Mouse (Mus musculus): ENCODE results near the gene D130043K22Rik.
A peak's percentile ranks its signal among the peaks of the same experiment; 100 is the strongest.

Gene D130043K22Rik

DNA sequence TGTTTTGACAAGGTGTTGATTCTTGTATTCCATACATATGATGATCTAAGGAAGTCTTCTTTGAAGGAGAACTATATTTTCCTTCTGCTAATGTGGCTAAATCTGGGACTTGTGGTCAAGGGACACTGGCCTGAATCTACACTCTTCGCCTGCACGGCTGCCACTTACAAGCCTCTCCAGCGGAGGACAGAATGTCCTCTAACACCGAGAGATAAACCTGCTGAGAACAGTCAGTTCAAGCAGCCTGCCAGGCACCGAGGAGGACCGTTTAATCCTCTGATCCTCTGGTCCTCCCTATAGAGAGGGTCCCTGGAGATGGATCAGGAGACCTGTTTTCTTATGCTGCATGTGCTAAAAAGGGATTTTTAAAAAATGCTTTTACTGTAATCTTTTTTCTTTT, 58.5 kb downstream of the D130043K22Rik start:
- no peak for DNase-seq

DNA sequence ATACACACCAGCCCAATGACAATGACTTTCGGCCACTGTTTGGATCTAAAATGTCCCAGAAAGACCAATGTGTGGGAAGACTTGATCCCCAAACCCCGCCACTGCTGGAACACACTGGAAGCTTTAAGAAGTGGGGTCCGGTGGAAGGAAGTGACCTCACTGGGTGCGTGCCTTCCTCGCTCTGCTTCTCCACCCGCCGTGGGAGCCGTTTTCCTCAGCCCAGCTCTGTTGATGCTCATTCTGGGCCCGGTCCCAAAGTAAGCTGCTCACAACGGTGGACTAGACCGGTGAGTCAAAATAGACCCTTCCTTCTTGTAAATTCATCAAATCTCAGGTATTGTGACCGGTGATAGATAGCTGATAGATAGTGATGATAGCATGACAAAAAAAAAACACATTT, 60.5 kb downstream of the D130043K22Rik start:
- no peak for DNase-seq

DNA sequence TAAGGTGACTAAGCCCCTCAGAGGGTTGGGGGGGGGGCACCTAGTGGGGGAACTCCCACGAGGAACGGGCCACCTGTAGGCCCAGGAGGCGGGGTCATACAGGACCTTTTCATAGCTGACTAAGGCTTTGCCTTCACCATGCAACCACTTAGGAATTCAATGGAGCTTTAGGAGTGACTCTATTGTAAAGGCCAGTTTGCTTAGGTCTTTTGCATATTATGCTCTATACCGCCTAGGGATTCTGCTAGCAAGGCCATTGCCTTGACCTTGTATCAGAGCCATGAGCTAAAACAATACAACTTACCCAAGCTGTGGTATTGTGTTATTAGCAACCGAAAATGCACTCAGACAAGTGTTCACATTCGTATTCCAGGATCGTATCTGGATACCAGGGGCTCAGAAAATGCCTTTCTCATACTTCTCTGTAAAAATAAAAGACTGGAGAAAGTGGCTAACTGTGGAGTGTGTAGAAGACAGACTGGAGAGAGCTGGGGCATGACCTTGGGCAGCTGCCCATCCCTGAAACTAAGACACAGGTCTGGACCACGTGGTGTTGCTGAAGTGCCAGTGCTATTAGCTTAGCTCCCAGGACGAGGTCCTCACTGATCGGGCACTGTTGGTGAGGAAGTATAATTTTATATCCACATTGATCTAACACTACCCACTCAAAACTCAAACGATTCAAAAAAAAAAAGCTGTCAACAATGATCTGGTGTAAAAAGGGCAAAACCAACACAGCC, 62.1 kb downstream of the D130043K22Rik start:
- DNase-seq: no peak

DNA sequence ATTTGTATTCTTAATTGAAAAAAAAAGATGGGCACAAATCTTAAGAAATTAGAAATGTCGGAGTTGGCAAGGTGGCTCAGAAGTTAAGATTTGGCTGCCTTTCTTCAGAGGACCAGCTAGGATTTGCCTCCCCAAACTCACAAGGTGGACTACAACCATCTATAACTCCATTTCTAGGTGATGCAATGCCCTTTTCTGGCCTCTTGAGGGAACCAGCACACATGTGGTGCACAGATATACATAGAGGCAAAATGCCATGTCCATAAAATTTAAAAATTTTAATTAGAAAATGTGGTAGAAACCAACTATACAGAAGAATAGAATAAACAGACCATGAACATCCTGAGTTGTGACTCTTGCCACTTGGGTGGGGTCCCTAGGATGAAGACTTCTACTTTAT, 64.2 kb downstream of the D130043K22Rik start:
- DNase-seq: no peak

DNA sequence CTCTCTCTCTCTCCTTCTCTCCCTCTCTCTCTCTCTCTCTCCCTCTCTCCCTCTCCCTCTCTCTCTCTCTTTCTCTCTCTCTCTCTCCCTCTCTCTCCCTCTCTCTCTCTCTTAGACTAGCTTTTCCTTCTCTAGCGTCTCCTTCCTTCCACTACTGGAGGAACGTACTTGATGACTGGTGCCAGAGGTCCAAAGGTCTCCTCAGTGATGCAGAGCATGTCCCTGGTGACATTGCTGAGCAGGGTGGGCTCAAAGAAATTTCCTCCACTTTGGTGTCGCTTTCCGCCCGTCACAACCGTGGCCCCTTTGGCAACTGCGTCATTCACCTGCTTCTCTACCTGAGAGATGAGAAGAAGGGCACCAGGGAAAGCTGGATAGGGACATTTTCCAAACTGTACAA, 68.6 kb downstream of the D130043K22Rik start:
- no peak for DNase-seq

DNA sequence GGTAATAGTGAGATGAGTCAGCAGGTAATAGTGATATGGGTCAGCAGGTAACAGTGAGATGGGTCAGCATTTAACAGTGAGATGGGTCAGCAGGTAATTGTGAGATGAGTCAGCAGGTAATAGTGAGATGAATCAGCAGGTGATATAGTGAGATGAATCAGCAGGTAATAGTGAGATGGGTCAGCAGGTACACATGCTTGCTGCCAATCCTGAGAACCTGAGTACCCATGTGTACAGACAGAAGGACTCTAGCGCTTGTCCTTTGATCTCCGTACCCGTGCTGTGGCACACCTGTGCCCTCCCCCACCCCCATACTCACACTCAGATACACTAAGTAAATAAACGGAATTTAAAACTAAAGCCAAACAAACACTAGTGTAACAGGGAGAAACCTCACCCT, 70.0 kb downstream of the D130043K22Rik start:
- no peak for DNase-seq

DNA sequence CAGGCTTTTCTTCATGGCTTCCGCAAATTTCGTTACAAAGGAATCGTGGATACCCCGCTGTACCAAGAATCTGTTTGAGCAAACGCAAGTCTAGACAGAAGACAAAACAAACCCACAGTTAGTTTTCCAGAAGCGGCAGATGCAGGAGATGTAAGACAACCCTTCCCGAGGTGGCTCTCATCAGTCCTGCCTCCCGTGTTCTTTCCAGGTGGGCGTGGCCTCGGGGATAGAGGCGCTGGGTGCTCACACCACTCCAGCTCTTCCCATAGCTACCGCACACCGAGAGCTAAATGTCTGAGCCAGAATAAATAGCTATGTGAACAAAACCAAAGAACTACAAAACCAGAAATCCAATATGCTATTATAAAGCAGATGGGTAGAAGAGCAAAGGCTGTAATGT, 70.9 kb downstream of the D130043K22Rik start:
- no peak for DNase-seq

DNA sequence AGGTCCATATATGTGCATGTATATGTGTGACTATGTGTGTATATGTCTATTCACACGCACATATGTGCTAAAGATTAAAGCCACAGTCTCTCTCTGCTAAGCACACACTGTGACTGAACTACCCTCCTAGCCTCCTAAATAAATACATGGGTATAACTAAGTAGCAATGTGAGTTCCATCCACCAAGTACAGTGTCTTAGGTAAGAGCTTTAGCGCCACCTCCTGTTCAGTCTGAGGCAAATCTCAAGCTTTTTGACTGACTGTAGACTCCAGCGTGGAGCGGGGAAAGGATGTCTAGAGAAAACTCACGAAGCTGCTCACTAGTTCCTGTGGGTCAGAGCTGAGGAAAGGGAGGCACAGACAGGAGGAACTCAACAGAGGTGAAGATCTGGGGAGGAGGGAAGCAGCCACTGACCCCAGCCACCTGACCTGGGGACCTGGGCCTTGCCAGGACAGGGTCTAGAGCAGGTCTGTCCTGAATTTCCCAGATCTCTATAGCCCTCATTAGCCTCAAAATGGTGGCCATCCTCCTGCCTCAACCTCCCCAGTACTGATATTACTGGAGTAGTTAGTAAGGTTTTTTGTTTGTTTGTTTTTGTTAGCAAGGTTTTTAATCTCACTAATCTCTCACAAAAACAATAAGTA, 75.5 kb downstream of the D130043K22Rik start:
- peak; percentile 36 for DNase-seq

DNA sequence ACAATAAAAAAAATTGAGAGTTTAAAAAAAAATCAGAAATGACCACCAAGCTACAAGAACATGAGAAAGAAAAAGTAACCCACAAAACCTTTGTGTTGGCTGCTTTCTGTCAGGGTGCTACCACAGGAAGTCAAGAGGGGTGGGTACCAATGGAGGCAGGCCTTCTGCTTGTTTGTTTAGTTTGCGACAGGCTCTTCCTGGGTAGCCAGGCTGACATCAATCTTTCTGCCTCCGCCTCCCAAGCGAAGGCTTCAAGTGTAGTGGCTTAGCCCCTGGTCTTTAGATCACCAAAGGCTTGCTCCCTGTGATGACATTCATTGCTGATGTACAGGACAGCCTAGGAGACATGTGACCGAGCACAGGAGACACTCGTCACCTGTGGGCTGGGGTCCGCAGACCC, 76.3 kb downstream of the D130043K22Rik start:
- DNase-seq: no peak

DNA sequence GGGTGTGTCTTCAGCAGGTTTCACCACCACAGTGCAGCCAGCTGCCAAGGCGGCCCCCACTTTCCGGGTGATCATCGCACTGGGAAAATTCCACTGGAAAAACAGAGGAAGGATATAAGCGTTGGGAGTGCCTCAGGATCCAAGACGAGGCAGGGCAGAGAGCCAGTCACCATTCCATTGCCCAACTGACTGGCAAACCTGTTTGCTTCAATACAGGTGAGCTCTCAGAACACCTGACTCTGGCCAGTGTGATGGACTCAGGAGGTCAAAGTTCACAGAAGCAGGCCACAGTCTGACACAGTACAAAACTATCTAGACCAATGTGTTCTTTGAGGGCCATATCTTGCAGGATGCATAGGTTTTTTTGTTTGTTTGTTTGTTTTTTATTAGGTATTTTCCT, 79.1 kb downstream of the D130043K22Rik start:
- DNase-seq: no peak

DNA sequence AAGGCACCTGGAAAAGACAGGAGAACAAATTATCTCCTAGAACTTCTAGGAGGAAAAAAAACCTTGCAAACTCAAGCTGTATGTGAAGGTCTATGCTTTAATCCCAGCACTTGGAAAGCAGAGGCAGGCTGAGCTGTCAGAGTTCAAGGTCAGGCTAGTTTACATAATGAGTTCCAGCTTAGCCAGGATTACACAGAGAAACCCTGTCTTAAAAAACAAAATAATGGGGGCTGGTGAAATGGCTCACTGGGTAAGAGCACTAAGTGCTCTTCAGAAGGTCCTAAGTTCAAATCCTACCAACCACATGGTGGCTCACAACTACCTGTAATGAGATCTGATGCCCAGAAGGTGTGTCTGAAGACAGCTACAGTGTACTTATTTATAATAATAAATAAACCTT, 85.7 kb downstream of the D130043K22Rik start:
- no peak for DNase-seq

DNA sequence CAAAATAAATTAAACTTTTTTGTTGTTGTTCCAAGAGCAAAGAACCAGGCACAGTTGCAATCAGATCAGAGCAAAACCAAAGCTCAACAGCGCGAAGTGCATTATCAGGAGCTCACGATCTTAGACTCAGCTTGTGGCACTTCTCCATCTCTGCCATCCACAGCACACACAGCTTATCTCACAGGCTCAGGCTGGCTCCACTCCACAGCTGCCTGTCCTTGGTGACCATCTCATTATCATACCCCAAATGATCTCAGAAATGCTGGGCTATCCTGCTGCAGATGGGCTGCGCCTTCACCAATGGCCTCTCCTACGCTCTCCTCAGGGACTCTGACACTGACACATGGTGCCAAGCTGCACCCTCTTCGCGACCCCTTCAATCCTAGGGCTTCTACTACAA, 88.3 kb downstream of the D130043K22Rik start:
- no peak for DNase-seq

DNA sequence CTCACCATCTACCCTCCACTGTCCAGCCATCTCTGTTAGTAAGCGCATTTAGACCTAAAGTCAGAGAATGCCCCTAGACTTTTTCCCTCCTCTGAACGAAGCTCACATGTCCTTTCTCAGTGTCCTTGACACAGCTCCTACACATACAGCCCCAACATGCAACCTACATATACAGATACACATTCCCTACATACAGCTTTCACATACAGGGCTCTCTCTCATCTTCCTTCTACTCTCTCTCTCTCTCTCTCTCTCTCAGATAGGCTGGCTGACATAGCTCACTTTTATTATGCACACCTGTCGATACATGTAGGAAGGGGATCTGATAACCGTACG, 91.8 kb downstream of the D130043K22Rik start:
- DNase-seq: no peak

DNA sequence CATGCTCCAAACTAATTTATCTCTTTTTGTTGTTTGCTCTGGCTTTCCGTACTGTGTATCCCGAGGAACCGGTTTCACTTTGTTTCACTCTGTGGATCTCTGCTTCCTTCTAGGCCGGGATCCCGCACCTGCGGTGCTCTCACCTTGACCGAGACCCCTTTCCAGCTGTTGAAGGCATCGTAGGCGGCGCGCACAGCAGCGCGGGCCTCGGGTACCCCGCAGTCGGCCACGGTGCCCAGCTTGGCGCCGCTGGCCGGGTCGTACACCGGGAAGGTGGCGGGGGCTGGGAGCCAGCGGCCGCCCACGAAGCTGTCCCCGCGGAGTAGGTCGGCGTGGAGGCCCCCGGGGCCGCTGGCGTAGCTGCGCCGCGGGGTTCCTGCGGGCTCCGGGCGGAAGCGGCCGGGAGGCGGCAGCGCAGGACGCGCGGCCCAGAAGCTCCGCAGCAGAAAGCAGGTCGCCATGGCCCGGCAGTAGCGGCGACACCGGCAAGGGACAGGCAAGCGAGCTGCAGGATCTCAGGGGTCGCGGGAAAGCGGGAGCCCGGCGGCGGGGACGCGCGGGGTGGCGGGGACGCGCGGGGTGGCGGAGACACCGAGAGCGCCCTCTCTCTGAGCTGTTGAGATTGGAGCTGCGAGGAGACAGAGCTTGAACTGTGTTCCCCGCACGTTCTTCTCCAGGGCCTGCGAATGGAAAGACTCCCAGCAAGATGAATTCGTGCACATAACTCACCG, 92.3 kb downstream of the D130043K22Rik start, which contains the start of gene Aldh5a1:
Gene Aldh5a1 (minus strand): TSS at position 554 of the 731 bp plus-strand sequence.
- DNase-seq: peak; percentile 82

DNA sequence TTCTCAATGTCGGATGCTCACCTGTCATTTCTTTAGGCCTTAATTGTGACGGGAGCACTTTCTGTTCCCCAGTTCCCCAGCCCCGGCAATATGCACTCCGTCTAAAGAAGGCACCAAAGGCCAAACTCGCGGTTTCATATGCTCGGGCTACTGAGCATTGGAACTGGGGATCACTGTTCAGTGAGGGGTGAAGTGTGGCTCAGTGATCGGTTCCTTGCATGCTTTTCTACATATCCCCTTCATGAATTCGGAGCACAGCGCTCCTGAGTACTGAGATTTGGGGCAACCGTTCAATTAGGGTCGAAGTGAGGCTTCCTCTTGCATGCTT, 92.9 kb downstream of the D130043K22Rik start:
- no peak for DNase-seq

DNA sequence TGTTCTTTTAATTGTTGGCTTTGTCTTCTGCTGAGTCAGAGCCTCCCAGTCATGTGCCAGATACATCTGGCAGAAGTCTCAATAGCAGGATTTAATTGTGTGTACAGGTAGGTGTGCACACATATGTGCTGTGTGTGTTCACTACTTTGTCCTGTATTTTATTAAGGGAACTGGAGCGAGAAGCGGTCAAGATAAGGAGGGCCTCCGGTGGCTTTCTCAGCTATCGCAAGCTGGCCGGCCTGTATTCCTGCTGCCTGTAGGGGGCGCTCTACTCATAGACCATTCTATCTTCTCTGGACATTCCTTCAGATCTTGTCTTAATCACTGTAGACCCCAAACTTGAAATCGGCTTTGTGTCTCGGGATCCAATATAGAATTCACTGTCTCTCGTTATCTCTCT, 93.7 kb downstream of the D130043K22Rik start:
- DNase-seq: peak; percentile 83

DNA sequence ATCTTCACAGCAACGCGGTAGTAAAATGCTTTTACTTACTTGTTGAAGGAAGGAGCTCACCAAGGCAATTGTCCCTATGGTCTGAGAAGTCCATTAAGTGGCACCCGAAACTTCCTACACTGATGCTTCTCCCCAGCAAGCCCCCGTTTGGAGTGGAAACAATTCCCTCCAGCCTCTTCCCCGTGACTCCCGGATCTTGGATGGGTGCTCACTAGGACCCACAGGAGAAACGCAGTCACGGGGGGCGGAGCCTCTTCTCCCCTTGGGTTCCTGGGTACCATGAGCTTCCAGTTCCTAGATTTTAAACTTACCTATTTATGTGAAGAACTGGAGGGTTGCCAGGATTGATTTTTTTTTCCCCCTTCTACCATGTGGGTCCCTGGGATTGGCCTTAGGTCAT, 94.5 kb downstream of the D130043K22Rik start:
- DNase-seq: no peak

DNA sequence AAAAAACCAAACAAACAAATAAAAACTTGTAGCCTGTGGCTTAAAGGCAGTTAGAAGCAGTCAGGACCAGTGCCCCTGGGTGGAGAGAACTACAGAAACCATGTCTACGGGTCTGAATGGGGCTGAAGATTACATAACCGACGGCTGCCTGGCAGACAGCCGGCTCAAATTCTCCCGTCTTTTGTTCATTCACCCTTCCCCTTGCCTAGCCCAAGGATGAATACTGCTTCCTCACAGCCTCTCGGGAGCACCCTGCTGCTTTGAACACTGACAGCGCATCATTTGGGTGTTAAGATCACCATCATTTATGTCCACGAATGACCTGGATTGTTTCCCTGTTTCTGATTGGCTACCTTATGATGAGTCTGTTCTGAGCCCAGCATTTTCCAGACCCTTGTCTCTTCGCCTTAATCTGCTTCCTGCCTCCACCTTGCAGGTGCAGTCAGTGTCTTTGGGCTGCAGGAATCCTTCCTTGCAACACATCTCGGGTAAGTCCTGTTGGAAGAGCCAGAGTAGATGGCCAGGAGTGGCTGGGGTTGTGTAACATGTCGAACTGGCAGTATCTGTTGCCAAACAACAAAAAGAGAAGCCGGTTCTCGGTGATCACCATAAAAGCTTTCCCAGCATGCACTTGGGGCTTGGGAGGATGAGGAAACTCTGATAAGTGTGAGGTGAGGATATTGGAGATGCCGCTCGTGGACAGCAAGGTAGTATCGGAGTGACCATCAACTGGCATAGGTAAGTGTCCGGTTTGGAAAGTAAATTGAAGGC, 97.8 kb downstream of the D130043K22Rik start, which contains the start of gene Gpld1:
Gene Gpld1 (plus strand): TSS at position 641 of the 771 bp plus-strand sequence.
- peak; percentile 23 for DNase-seq

DNA sequence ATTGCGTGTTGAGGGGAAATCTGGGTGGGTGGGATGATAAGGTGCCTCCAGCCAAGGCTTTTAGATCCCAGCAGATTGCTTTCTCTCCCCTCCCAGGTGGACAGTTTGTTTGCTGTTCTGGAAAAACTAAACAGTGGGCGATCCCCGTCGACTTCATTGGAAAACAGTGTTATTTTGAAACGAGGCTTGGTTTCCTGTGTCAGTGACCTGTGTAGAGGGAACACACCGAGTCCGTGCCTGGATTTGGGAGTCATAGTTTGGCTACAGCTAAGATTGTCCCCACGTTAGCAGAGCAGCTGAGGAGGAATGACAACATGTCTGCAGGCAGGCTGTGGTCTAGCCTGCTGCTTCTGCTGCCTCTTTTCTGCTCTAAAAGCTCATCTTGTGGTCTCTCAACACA, 98.4 kb downstream of the D130043K22Rik start:
- no peak for DNase-seq

DNA sequence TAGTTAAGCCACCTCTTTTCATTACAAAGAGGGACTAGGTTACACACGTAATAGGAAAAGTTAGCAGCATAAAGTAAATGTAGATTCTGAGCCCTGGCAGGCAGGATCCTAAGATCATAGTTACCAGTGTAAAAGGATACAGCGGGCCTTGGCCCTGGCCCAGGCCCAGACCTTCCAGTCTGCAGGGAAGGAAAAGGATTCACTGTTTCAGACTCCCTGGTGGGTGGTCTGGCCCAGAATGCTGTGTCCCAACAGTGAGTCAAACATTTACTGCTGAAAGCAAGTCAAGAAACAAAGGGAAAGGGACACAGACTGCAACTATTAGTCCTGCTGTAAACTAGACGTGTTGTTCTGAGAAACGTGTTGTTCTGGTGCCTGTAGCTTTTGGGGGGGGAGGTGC, 100.6 kb downstream of the D130043K22Rik start:
- no peak for DNase-seq

DNA sequence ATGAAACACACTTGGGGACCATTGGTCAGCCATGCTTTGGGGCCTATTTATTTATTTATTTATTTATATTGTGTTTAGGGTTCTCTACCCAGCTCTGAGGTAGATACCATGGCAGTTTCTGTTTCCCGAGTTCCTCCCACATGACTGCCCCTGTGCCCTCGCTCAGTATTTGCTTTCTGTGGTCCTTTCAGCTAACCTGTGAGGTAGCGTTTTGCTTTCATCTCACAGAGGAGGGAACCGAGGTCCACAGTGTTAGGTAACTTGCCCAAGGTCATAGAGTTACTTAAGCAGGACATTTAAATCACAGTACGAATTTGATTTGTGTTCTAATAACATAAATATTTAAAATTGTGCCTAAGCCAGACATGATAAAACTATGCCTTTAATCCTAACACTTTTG, 102.2 kb downstream of the D130043K22Rik start:
- DNase-seq: no peak

DNA sequence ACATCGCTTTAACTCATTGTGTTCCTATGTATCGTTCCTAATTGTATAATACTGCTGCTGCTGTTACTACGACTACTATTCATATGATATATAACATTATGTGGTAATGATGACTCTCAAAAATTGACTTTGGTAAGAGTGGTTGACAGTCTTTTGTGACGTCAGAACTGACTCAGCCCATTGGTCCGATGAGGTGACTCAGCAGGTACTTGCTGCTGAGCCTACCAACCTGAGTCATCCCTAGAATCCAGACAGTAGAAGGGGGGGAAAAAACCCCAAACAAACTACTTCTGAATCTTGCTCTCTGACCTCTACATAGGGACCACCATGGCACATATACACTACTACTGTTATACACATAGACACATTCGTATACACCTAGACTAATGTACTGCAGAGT, 103.9 kb downstream of the D130043K22Rik start:
- DNase-seq: no peak

Measured in right cerebral cortex, postnatal 14 days (tissue).